Mouse (Mus musculus): Measurements from ENCODE around the gene Kctd19.

The Kctd19 gene

GRCm38 (mm10) chr8:105426878-105427277 is 13.6 kb upstream of the Kctd19 start:
- DNase-seq (ENCODE audit: extremely low read depth, insufficient read length, low spot score), result no peak

- no peak for DNase-seq (ENCODE audit: extremely low read depth, insufficient read length, low spot score)
Measured at GRCm38 (mm10) chr8:105422006-105422405, 8.7 kb upstream of the Kctd19 start.

GRCm38 (mm10) chr8:105419800-105420199 is 6.5 kb upstream of the Kctd19 start:
- DNase-seq (ENCODE audit: extremely low read depth, insufficient read length, low spot score), result no peak

- DNase-seq (ENCODE audit: extremely low read depth, insufficient read length, low spot score), result no peak
Measured at GRCm38 (mm10) chr8:105418992-105419391, 5.7 kb upstream of the Kctd19 start.

GRCm38 (mm10) chr8:105409947-105410346 is 3.4 kb downstream of the Kctd19 start:
- no peak for DNase-seq (ENCODE audit: extremely low read depth, insufficient read length, low spot score)

GRCm38 (mm10) chr8:105408331-105408730 is 5.0 kb downstream of the Kctd19 start:
- DNase-seq (ENCODE audit: extremely low read depth, insufficient read length, low spot score), result no peak

GRCm38 (mm10) chr8:105406416-105406815 is 6.9 kb downstream of the Kctd19 start:
- DNase-seq (ENCODE audit: extremely low read depth, insufficient read length, low spot score), result no peak

- DNase-seq (ENCODE audit: extremely low read depth, insufficient read length, low spot score), result no peak
Measured at GRCm38 (mm10) chr8:105404496-105404895, 8.8 kb downstream of the Kctd19 start.

GRCm38 (mm10) chr8:105403467-105403866 is 9.8 kb downstream of the Kctd19 start:
- no peak for DNase-seq (ENCODE audit: extremely low read depth, insufficient read length, low spot score)

GRCm38 (mm10) chr8:105400016-105400415 is 13.3 kb downstream of the Kctd19 start:
- no peak for DNase-seq (ENCODE audit: extremely low read depth, insufficient read length, low spot score)

GRCm38 (mm10) chr8:105397747-105398146 is 15.6 kb downstream of the Kctd19 start:
- DNase-seq (ENCODE audit: extremely low read depth, insufficient read length, low spot score), result no peak

GRCm38 (mm10) chr8:105393915-105394314 is 19.4 kb downstream of the Kctd19 start:
- DNase-seq (ENCODE audit: extremely low read depth, insufficient read length, low spot score), result no peak

- DNase-seq (ENCODE audit: extremely low read depth, insufficient read length, low spot score), result no peak
Measured at GRCm38 (mm10) chr8:105393089-105393787, 20.1 kb downstream of the Kctd19 start.

- no peak for DNase-seq (ENCODE audit: extremely low read depth, insufficient read length, low spot score)
Measured at GRCm38 (mm10) chr8:105389096-105389495, 24.2 kb downstream of the Kctd19 start.

GRCm38 (mm10) chr8:105387151-105387550 is 26.2 kb downstream of the Kctd19 start:
- DNase-seq (ENCODE audit: extremely low read depth, insufficient read length, low spot score), result peak; percentile 56

GRCm38 (mm10) chr8:105384070-105384469 is 29.2 kb downstream of the Kctd19 start:
- no peak for DNase-seq (ENCODE audit: extremely low read depth, insufficient read length, low spot score)

- peak; percentile 43 for DNase-seq (ENCODE audit: extremely low read depth, insufficient read length, low spot score)
Measured at GRCm38 (mm10) chr8:105380308-105380707, 33.0 kb downstream of the Kctd19 start.

- DNase-seq (ENCODE audit: extremely low read depth, insufficient read length, low spot score), result peak; percentile 44
Measured at GRCm38 (mm10) chr8:105378673-105379072, 34.6 kb downstream of the Kctd19 start.

GRCm38 (mm10) chr8:105374513-105374966 is 38.8 kb downstream of the Kctd19 start:
- DNase-seq (ENCODE audit: extremely low read depth, insufficient read length, low spot score), result no peak

GRCm38 (mm10) chr8:105373032-105373431 is 40.3 kb downstream of the Kctd19 start, which contains the start of gene Plekhg4:
Gene Plekhg4, plus strand, starts transcription at chr8:105373274.
- DNase-seq (ENCODE audit: extremely low read depth, insufficient read length, low spot score), result peak; percentile 83

GRCm38 (mm10) chr8:105372473-105372872 is 40.8 kb downstream of the Kctd19 start:
- peak; percentile 94 for DNase-seq (ENCODE audit: extremely low read depth, insufficient read length, low spot score)

- no peak for DNase-seq (ENCODE audit: extremely low read depth, insufficient read length, low spot score)
Measured at GRCm38 (mm10) chr8:105367107-105367506, 46.2 kb downstream of the Kctd19 start.

Measured in 3134 (cell line).